8 mouse cellular contexts compared by ENCODE assay signal in the genomic region with DNA sequence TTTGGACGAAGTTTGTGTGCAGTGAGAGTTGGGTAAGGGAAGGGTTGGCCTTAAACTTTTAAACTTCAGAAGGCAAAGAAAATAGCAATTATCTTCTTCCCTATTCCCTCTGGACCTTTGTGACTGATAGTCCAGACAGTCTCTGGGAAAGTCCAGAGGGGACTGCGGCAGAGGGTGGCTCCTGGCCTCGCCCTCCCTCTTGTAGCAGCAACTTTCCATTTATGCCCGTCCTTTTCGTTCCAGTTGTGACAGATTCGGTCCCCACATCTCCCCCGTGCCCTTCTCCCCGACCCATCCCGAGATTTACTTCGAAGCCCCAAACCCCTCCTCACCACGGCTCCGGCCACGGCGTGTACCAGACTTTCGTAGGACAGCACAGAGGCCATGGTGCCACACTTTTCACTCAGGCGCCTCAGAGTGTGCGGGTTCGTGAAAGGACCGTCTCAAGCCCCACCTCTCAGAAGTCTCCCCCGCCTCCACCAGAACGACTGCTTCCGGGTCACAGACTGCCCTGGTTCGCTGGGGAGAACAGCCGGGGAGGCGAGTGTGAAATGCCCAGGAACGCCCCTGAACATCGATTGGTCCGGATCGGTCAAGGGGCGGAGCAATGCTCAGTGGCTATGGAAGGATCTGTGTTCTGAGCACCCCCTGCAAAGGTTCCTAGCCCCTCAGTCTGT. TPM values are rescaled to one million over a fixed set of nuclear protein-coding genes. Genes with fewer than 3 reads are reported as not detected.
DNase-seq lines count a peak whose midpoint lies in the region; ATAC-seq and TF ChIP-seq lines count a peak whose summit lies in the region.

Slc25a17 (minus strand) TSS at position 468 of the 677 bp plus-strand sequence.

- DNase-seq in A20 (ENCODE audit: low read depth, low spot score), result peak; percentile 97
- peak; percentile 99 for DNase-seq in heart, embryonic 10.5 days (ENCODE audit: low spot score)
- peak; percentile 95 for DNase-seq in liver
- peak; percentile 95 to 96 for DNase-seq in spleen, postnatal 4 days (ENCODE audit: low spot score in 2 of 2)

- H3K4me1 ChIP-seq in bone marrow macrophage, adult 2 months (ENCODE audit: control insufficient read depth, insufficient read depth, low read length), result peaks cover 30% of the 10 kb centered on the region
- H3K4me1 ChIP-seq in embryonic fibroblast, embryonic 13.5 days (ENCODE audit: control insufficient read depth, insufficient read depth, low read length), result peaks cover 7% of the 10 kb centered on the region
- peaks cover 25% of the 10 kb centered on the region for H3K4me1 ChIP-seq in heart, embryonic 10.5 days
- peaks cover 32% of the 10 kb centered on the region for H3K4me1 ChIP-seq in kidney, embryonic 15.5 days

- H3K4me2 ChIP-seq in kidney, embryonic 15.5 days, result peak within 1 kb of the TSS; percentile 74

- peak within 1 kb of the TSS; percentile 89 for H3K27ac ChIP-seq in bone marrow macrophage, adult 2 months (ENCODE audit: insufficient read depth, low read depth, low read length)
- H3K27ac ChIP-seq in embryonic fibroblast, embryonic 13.5 days (ENCODE audit: insufficient read depth, low read length), result peak within 1 kb of the TSS; percentile 19
- H3K27ac ChIP-seq in heart, embryonic 10.5 days, result peak within 1 kb of the TSS; percentile 91
- H3K27ac ChIP-seq in kidney, embryonic 15.5 days, result peak within 1 kb of the TSS; percentile 89

- no peak for TF ChIP-seq POLR2A in bone marrow macrophage, adult 2 months (IDR thresholded peaks at IDR 0.05; ENCODE audit: borderline replicate concordance, low read depth, low read length)
- peak; percentile 90 for TF ChIP-seq POLR2A in embryonic fibroblast, embryonic 13.5 days (IDR thresholded peaks at IDR 0.05; ENCODE audit: low read depth, low read length)

- ATAC-seq in kidney, embryonic 15.5 days (replicated peaks; ENCODE audit: low FRiP score), result peak; percentile 99
- ATAC-seq in monocyte, adult 5-6 weeks (replicated peaks; ENCODE audit: insufficient number of reproducible peaks, low FRiP score, low TSS enrichment, poor library complexity, severe bottlenecking), result peak; percentile 100

- H3K27me3 ChIP-seq in heart, embryonic 10.5 days (ENCODE audit: insufficient read depth, poor library complexity, severe bottlenecking), result no peaks in the 10 kb centered on the region
- no peaks in the 10 kb centered on the region for H3K27me3 ChIP-seq in kidney, embryonic 15.5 days

- under 1% methylated on average over 30 of the region's 30 CpGs for WGBS in heart, embryonic 10.5 days
- WGBS in kidney, embryonic 15.5 days, result under 1% methylated on average over 30 of the region's 30 CpGs

- peak within 1 kb of the TSS; percentile 78 for H3K9ac ChIP-seq in kidney, embryonic 15.5 days

- TF ChIP-seq CTCF in bone marrow macrophage, adult 2 months (IDR thresholded peaks at IDR 0.05; ENCODE audit: low read depth, low read length), result no peak
- no peak for TF ChIP-seq CTCF in embryonic fibroblast, embryonic 13.5 days (IDR thresholded peaks at IDR 0.05; ENCODE audit: borderline replicate concordance, insufficient read depth, low read length)

- H3K36me3 ChIP-seq in heart, embryonic 10.5 days, result peaks cover 28% of the 10 kb centered on the region
- H3K36me3 ChIP-seq in kidney, embryonic 15.5 days, result peaks cover 30% of the 10 kb centered on the region

- no peaks in the 10 kb centered on the region for H3K9me3 ChIP-seq in heart, embryonic 10.5 days
- no peaks in the 10 kb centered on the region for H3K9me3 ChIP-seq in kidney, embryonic 15.5 days (replicated peaks)

- peak within 1 kb of the TSS; percentile 73 for H3K4me3 ChIP-seq in bone marrow macrophage, adult 2 months (ENCODE audit: insufficient read depth, low read length)
- peak within 1 kb of the TSS; percentile 67 for H3K4me3 ChIP-seq in embryonic fibroblast, embryonic 13.5 days (ENCODE audit: insufficient read depth, low read length)
- H3K4me3 ChIP-seq in heart, embryonic 10.5 days, result peak within 1 kb of the TSS; percentile 77
- H3K4me3 ChIP-seq in kidney, embryonic 15.5 days (replicated peaks), result peak within 1 kb of the TSS; percentile 70

RNA-seq across cellular contexts. Expression of gene Slc25a17, which starts in this region (rescaled TPM):
- 38.0 and 42.7 TPM in 2 replicates for polyA plus RNA-seq in bone marrow macrophage, adult 2 months (2012; ENCODE audit: insufficient read depth, insufficient read length, missing spikeins)
- polyA plus RNA-seq in embryonic fibroblast, embryonic 13.5 days (2011; ENCODE audit: insufficient read length, low read depth, missing spikeins), result 89.1 and 93.1 TPM in 2 replicates
- polyA plus RNA-seq in heart, embryonic 10.5 days (2016; fragmentation: Nextera tagmentation; extraction: Ambion mirVana), result 58.5 and 70.4 TPM in 2 replicates
- 122 and 128 TPM in 2 replicates for polyA plus RNA-seq in kidney, embryonic 15.5 days (2015; fragmentation: Nextera tagmentation; extraction: Ambion mirVana)
- 43.5 to 45.1 TPM (median 44.4 TPM) in 3 replicates for total RNA-seq in monocyte, adult 5-6 weeks (2017)

Comparison
In these comparisons a context has a peak if more than half of its experiments do, and no peak if none do; other contexts are left out.
1. Peak in every context shown above with its lines: DNase-seq, ATAC-seq, H3K4me3 ChIP-seq and H3K27ac ChIP-seq.
2. H3K27ac ChIP-seq: peak in every context shown above with its lines; median percentile 91 in heart, embryonic 10.5 days; 89 in bone marrow macrophage, adult 2 months; 89 in kidney, embryonic 15.5 days; 19 in embryonic fibroblast, embryonic 13.5 days.